Mouse (Mus musculus) thymus, adult 2 months (tissue): Measurements from ENCODE around the gene Haao. TPM values are rescaled to one million over a fixed set of nuclear protein-coding genes. Genes with fewer than 3 reads are reported as not detected.

Experiments
- DNase-seq: peaks from one replicate; pipeline ENCODE4 v3.0.0; 2021
- H3K27ac ChIP-seq: fragments of 200-500 bp; 2 replicates; pipeline ENCODE4 v1.5.1; 2012; ENCODE audit warnings: low read length, control low read depth; ENCODE audit not compliant: control insufficient read depth, insufficient read depth
- H3K27me3 ChIP-seq: fragments of 200-500 bp; 2 replicates; pipeline ENCODE4 v1.6.1; 2012; ENCODE audit warnings: mild to moderate bottlenecking, low read length, moderate library complexity, mixed read lengths; ENCODE audit not compliant: control insufficient read depth, insufficient read depth
- H3K36me3 ChIP-seq: fragments of 200-500 bp; 2 replicates; pipeline ENCODE4 v1.6.1; 2012; ENCODE audit warnings: mild to moderate bottlenecking, low read length, moderate library complexity; ENCODE audit not compliant: control insufficient read depth, insufficient read depth
- H3K4me1 ChIP-seq: fragments of 200-500 bp; replicated peaks from 2 replicates; pipeline ENCODE4 v1.6.1; 2012; ENCODE audit warnings: low read length; ENCODE audit not compliant: control insufficient read depth, insufficient read depth
- H3K4me3 ChIP-seq: fragments of 200-500 bp; 2 replicates; pipeline ENCODE4 v1.5.1; 2012; ENCODE audit warnings: mild to moderate bottlenecking, low read length, control low read depth, moderate library complexity; ENCODE audit not compliant: control insufficient read depth, insufficient read depth
- CTCF ChIP-seq: fragments of 200-500 bp; IDR thresholded peaks from 2 replicates; pipeline ENCODE4 v1.5.1; 2012; ENCODE audit warnings: mild to moderate bottlenecking, control low read depth, low read length, moderate library complexity, borderline replicate concordance; ENCODE audit not compliant: control insufficient read depth, poor library complexity, insufficient read depth; ENCODE audit errors: extremely low read depth
- POLR2A ChIP-seq: fragments of 200-500 bp; IDR thresholded peaks from 2 replicates; pipeline ENCODE4 v1.6.1; 2012; ENCODE audit warnings: mild to moderate bottlenecking, low read length, control low read depth, moderate library complexity; ENCODE audit not compliant: control insufficient read depth, poor library complexity, insufficient read depth; ENCODE audit errors: extremely low read depth
- WGBS: fragments of 180-500 bp; shearing (Covaris S2); methylation state at CpG from one replicate; pipeline ENCODE4 v1.1.7; 2018; 5-methylcytosine and 5-hydroxymethylcytosine counted together
- polyA plus RNA-seq: library from polyadenylated mRNA; depleted of rRNA; stranded (reverse); fragments of >200 nt; gene quantifications from 2 replicates; pipeline ENCODE4 v1.2.3, GENCODE M21; 2012

Gene Haao
- polyA plus RNA-seq, 1 experiment = 10.4 TPM

- 18% methylated on average over 7 of the region's 7 CpGs for WGBS
- Histone ChIP-seq H3K4me3 (no peak overlapping the region), H3K27ac (no peak overlapping the region), H3K27me3 (no peaks in the 10 kb centered on the region), H3K36me3 (no peaks in the 10 kb centered on the region), H3K4me1 (peaks cover 13% of the 10 kb centered on the region)
- DNase-seq = peak; percentile 29
- no peak for TF ChIP-seq CTCF
- TF ChIP-seq POLR2A = no peak
Measured at GRCm38 (mm10) chr17:83823835-83824234, 23.9 kb downstream of the Haao start.

- H3K27ac ChIP-seq = no peak overlapping the region
- no peak for TF ChIP-seq CTCF
- no peak for TF ChIP-seq POLR2A
- DNase-seq = no peak
- no peak overlapping the region for H3K4me3 ChIP-seq
- H3K27me3 ChIP-seq = no peaks in the 10 kb centered on the region
- WGBS = 89% methylated on average over 3 of the region's 3 CpGs
- peaks cover 13% of the 10 kb centered on the region for H3K4me1 ChIP-seq
- H3K36me3 ChIP-seq = no peaks in the 10 kb centered on the region
Measured at GRCm38 (mm10) chr17:83821876-83822275, 25.9 kb downstream of the Haao start.

- H3K27ac ChIP-seq = no peak overlapping the region
- H3K4me3 ChIP-seq = no peak overlapping the region
- no peaks in the 10 kb centered on the region for H3K27me3 ChIP-seq
- H3K4me1 ChIP-seq = peaks cover 20% of the 10 kb centered on the region
- no peak for TF ChIP-seq CTCF
- no peak for TF ChIP-seq POLR2A
- no peaks in the 10 kb centered on the region for H3K36me3 ChIP-seq
- 93% methylated on average over 5 of the region's 5 CpGs for WGBS
- no peak for DNase-seq
Measured at GRCm38 (mm10) chr17:83820701-83821100, 27.1 kb downstream of the Haao start.

GRCm38 (mm10) chr17:83819503-83819902, 28.3 kb downstream of the Haao start:
- Histone ChIP-seq H3K36me3 (no peaks in the 10 kb centered on the region), H3K4me1 (peaks cover 28% of the 10 kb centered on the region), H3K27me3 (no peaks in the 10 kb centered on the region), H3K4me3 (no peak overlapping the region), H3K27ac (no peak overlapping the region)
- TF ChIP-seq CTCF (no peak), POLR2A (no peak)
- no peak for DNase-seq
- 83% methylated on average over 8 of the region's 8 CpGs for WGBS

- DNase-seq = no peak
- Histone ChIP-seq H3K36me3 (peaks cover 2% of the 10 kb centered on the region; the same call in 1 of the 2 replicates), H3K27me3 (no peaks in the 10 kb centered on the region), H3K27ac (no peak overlapping the region), H3K4me3 (no peak overlapping the region), H3K4me1 (peaks cover 15% of the 10 kb centered on the region)
- TF ChIP-seq CTCF (no peak), POLR2A (no peak)
- WGBS = 51% methylated on average over 7 of the region's 7 CpGs
Measured at GRCm38 (mm10) chr17:83816996-83817395, 30.8 kb downstream of the Haao start.

- Histone ChIP-seq H3K27ac (no peak overlapping the region), H3K4me1 (peaks cover 15% of the 10 kb centered on the region), H3K27me3 (no peaks in the 10 kb centered on the region), H3K4me3 (no peak overlapping the region), H3K36me3 (peaks cover 13% of the 10 kb centered on the region; the same call in 1 of the 2 replicates)
- 97% methylated on average over 4 of the region's 4 CpGs for WGBS
- TF ChIP-seq CTCF (no peak), POLR2A (no peak)
- DNase-seq = no peak
Measured at GRCm38 (mm10) chr17:83813050-83813449, 34.7 kb downstream of the Haao start.
